Mouse (Mus musculus) B cell, adult 2 months (primary cell): Measurements from ENCODE around the gene Tec.

Source experiments
- DNase-seq, 2 experiments: peaks; one replicate each; pipeline ENCODE4 v3.0.0; 2022

Tec gene

GRCm38 (mm10) chr5:72868091-72868875, at the start of gene Tec:
Tec (minus strand) TSS chr5:72868483.
- peak; percentile 93 to 94 for DNase-seq

- no peak for DNase-seq
Observed at GRCm38 (mm10) chr5:72916851-72917250, 48.6 kb upstream of the Tec start.

GRCm38 (mm10) chr5:72916048-72916447, 47.8 kb upstream of the Tec start:
- DNase-seq = no peak

GRCm38 (mm10) chr5:72914633-72915561, 46.6 kb upstream of the Tec start:
- peak; percentile 38 to 51 for DNase-seq

- DNase-seq = peak; percentile 100
Observed at GRCm38 (mm10) chr5:72913648-72914557, 45.6 kb upstream of the Tec start, which contains the start of gene Slain2. Slain2 (plus strand) TSS chr5:72914304.

GRCm38 (mm10) chr5:72911284-72911683, 43.0 kb upstream of the Tec start:
- DNase-seq = no peak

- no peak for DNase-seq
Observed at GRCm38 (mm10) chr5:72910373-72910772, 42.1 kb upstream of the Tec start.

- no peak for DNase-seq
Observed at GRCm38 (mm10) chr5:72909363-72909762, 41.1 kb upstream of the Tec start.

- no peak for DNase-seq
Observed at GRCm38 (mm10) chr5:72908324-72908936, 40.1 kb upstream of the Tec start.

- DNase-seq = no peak
Observed at GRCm38 (mm10) chr5:72907402-72907801, 39.1 kb upstream of the Tec start.

- no peak for DNase-seq
Observed at GRCm38 (mm10) chr5:72904903-72905790, 36.9 kb upstream of the Tec start.

GRCm38 (mm10) chr5:72902876-72903516, 34.7 kb upstream of the Tec start:
- DNase-seq = no peak

- no peak for DNase-seq
Observed at GRCm38 (mm10) chr5:72902312-72902711, 34.0 kb upstream of the Tec start.

- no peak for DNase-seq
Observed at GRCm38 (mm10) chr5:72901866-72902265, 33.6 kb upstream of the Tec start.

GRCm38 (mm10) chr5:72899255-72899654, 31.0 kb upstream of the Tec start:
- DNase-seq = no peak

GRCm38 (mm10) chr5:72897998-72898397, 29.7 kb upstream of the Tec start:
- no peak for DNase-seq

- DNase-seq = no peak
Observed at GRCm38 (mm10) chr5:72896478-72897279, 28.4 kb upstream of the Tec start.

GRCm38 (mm10) chr5:72895261-72895660, 27.0 kb upstream of the Tec start:
- no peak for DNase-seq

- peak; percentile 73 to 76 for DNase-seq
Observed at GRCm38 (mm10) chr5:72893987-72894386, 25.7 kb upstream of the Tec start.

GRCm38 (mm10) chr5:72891534-72891933, 23.3 kb upstream of the Tec start:
- peak; percentile 73 to 74 for DNase-seq
